Mouse (Mus musculus): ENCODE results near the gene Gng11.

GRCm38 (mm10) chr6:4054387-4054786 is 50.7 kb downstream of the Gng11 start:
- TF ChIP-seq CTCF (IDR thresholded peaks at IDR 0.05; ENCODE audit: low read depth, low read length) (no peak), POLR2A (IDR thresholded peaks at IDR 0.05; ENCODE audit: borderline replicate concordance, low read depth, low read length) (no peak)

Data from bone marrow macrophage, adult 2 months (primary cell).